Mouse (Mus musculus): ENCODE results near the gene Retsat. TPM values are rescaled to one million over a fixed set of nuclear protein-coding genes. Genes with fewer than 3 reads are reported as not detected.
A peak's percentile ranks its signal among the peaks of the same experiment; 100 is the strongest.

Gene Retsat
- polyA plus RNA-seq, 2 experiments: 8.8 to 16.1 TPM

- H3K4me1 ChIP-seq (ENCODE audit: control insufficient read depth, insufficient read depth, low read length): peaks cover 10% of the 10 kb centered on the region; the same call in 1 of the 2 replicates
- H3K27me3 ChIP-seq (ENCODE audit: control insufficient read depth, insufficient read depth, low read length): no peaks in the 10 kb centered on the region
- H3K4me3 ChIP-seq (replicated peaks; ENCODE audit: low read length): peak overlapping the region; percentile 41
- peak overlapping the region; percentile 53 for H3K4me2 ChIP-seq (replicated peaks; ENCODE audit: low read depth, low read length, severe bottlenecking)
- WGBS: 9% methylated on average over 27 of the region's 27 CpGs
- peak overlapping the region; percentile 51 for H3K9ac ChIP-seq (ENCODE audit: low read depth, low read length, severe bottlenecking)
- ATAC-seq (ENCODE audit: low FRiP score, low read depth) (peak; percentile 90), DNase-seq (ENCODE audit: low spot score) (peak; percentile 80)
- H3K27ac ChIP-seq (replicated peaks; ENCODE audit: low read depth, low read length): peak overlapping the region; percentile 81
- H3K9me3 ChIP-seq (ENCODE audit: control insufficient read depth, low read length): no peaks in the 10 kb centered on the region
- H3K36me3 ChIP-seq (ENCODE audit: control insufficient read depth, insufficient read depth, low read length): no peaks in the 10 kb centered on the region
- TF ChIP-seq POLR2A (IDR thresholded peaks at IDR 0.05; ENCODE audit: borderline replicate concordance, extremely low read depth, insufficient read depth, insufficient read length): peak; percentile 75; the same call in 1 of the 2 replicates
Observed at GRCm38 (mm10) chr6:72552171-72553078, 45.9 kb upstream of the Retsat start.

GRCm38 (mm10) chr6:72553079-72553412 is 45.2 kb upstream of the Retsat start:
- ATAC-seq (ENCODE audit: low FRiP score, low read depth): peak; percentile 6; the same call in 1 of the 2 replicates
- Histone ChIP-seq H3K9ac (ENCODE audit: low read depth, low read length, severe bottlenecking) (peak overlapping the region; percentile 51), H3K9me3 (ENCODE audit: control insufficient read depth, low read length) (no peaks in the 10 kb centered on the region), H3K4me2 (replicated peaks; ENCODE audit: low read depth, low read length, severe bottlenecking) (peak overlapping the region; percentile 53), H3K36me3 (ENCODE audit: control insufficient read depth, insufficient read depth, low read length) (no peaks in the 10 kb centered on the region), H3K27ac (replicated peaks; ENCODE audit: low read depth, low read length) (peak overlapping the region; percentile 81), H3K4me3 (replicated peaks; ENCODE audit: low read length) (peak overlapping the region; percentile 41), H3K27me3 (ENCODE audit: control insufficient read depth, insufficient read depth, low read length) (no peaks in the 10 kb centered on the region), H3K4me1 (ENCODE audit: control insufficient read depth, insufficient read depth, low read length) (peaks cover 10% of the 10 kb centered on the region; the same call in 1 of the 2 replicates)
- WGBS: 9% methylated on average over 8 of the region's 8 CpGs
- no peak for DNase-seq (ENCODE audit: low spot score)
- no peak for TF ChIP-seq POLR2A (IDR thresholded peaks at IDR 0.05; ENCODE audit: borderline replicate concordance, extremely low read depth, insufficient read depth, insufficient read length)

DNA sequence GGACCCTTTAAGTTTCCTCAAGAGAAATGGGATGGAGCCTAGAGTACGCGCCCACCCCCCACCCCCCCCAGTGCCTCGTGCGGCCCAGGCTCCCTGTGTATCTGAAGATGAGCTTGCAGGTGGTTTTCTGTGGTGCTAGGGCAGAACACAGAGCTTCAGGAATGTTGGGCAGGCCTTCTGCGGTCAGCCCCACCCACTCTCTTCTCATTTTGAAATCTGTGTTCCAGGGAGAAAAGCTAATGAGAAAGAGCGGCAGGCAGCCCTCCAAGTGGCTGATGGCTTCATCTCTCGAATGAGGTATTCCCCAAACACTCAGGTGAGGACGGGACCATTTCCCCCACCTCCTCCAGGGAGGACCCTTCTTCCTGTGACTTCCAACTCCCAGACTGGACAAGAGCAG is 37.5 kb upstream of the Retsat start:
- Histone ChIP-seq H3K27me3 (ENCODE audit: control insufficient read depth, insufficient read depth, low read length) (no peaks in the 10 kb centered on the region), H3K9me3 (ENCODE audit: control insufficient read depth, low read length) (no peaks in the 10 kb centered on the region), H3K4me3 (replicated peaks; ENCODE audit: low read length) (no peak overlapping the region), H3K4me2 (replicated peaks; ENCODE audit: low read depth, low read length, severe bottlenecking) (no peak overlapping the region), H3K27ac (replicated peaks; ENCODE audit: low read depth, low read length) (no peak overlapping the region), H3K36me3 (ENCODE audit: control insufficient read depth, insufficient read depth, low read length) (no peaks in the 10 kb centered on the region), H3K9ac (ENCODE audit: low read depth, low read length, severe bottlenecking) (no peak overlapping the region), H3K4me1 (ENCODE audit: control insufficient read depth, insufficient read depth, low read length) (peaks cover 4% of the 10 kb centered on the region)
- TF ChIP-seq POLR2A (IDR thresholded peaks at IDR 0.05; ENCODE audit: borderline replicate concordance, extremely low read depth, insufficient read depth, insufficient read length): no peak
- ATAC-seq (ENCODE audit: low FRiP score, low read depth): no peak
- no peak for DNase-seq (ENCODE audit: low spot score)
- WGBS: 75% methylated on average over 8 of the region's 8 CpGs

DNA sequence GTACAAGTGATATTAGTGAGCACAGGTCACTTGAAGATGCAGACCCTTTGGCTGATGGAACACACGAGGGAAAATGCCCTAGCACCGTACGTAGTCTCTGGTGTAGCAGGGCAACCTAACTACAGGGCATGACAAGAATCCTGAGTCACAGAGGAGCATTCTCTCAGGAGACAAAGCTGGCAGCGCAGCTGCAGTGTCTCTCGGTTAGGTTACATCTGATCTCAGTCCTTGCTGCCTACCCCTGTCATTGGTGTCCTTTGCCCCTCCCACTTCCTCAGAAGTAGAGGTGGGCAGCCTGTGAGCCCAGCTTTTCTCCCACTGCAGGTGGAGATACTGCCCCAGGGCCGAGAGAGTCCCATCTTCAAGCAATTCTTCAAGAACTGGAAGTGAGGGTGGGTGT is 35.8 kb upstream of the Retsat start:
- no peaks in the 10 kb centered on the region for H3K9me3 ChIP-seq (ENCODE audit: control insufficient read depth, low read length)
- no peak overlapping the region for H3K4me2 ChIP-seq (replicated peaks; ENCODE audit: low read depth, low read length, severe bottlenecking)
- TF ChIP-seq POLR2A (IDR thresholded peaks at IDR 0.05; ENCODE audit: borderline replicate concordance, extremely low read depth, insufficient read depth, insufficient read length): no peak
- H3K27ac ChIP-seq (replicated peaks; ENCODE audit: low read depth, low read length): no peak overlapping the region
- no peak overlapping the region for H3K4me3 ChIP-seq (replicated peaks; ENCODE audit: low read length)
- ATAC-seq (ENCODE audit: low FRiP score, low read depth): no peak
- H3K4me1 ChIP-seq (ENCODE audit: control insufficient read depth, insufficient read depth, low read length): peaks cover 4% of the 10 kb centered on the region
- 41% methylated on average over 6 of the region's 6 CpGs for WGBS
- H3K9ac ChIP-seq (ENCODE audit: low read depth, low read length, severe bottlenecking): no peak overlapping the region
- H3K36me3 ChIP-seq (ENCODE audit: control insufficient read depth, insufficient read depth, low read length): 0 out of 2 replicates have a peak, but pooled peaks cover 2% of the 10 kb centered on the region
- H3K27me3 ChIP-seq (ENCODE audit: control insufficient read depth, insufficient read depth, low read length): no peaks in the 10 kb centered on the region
- no peak for DNase-seq (ENCODE audit: low spot score)

DNA sequence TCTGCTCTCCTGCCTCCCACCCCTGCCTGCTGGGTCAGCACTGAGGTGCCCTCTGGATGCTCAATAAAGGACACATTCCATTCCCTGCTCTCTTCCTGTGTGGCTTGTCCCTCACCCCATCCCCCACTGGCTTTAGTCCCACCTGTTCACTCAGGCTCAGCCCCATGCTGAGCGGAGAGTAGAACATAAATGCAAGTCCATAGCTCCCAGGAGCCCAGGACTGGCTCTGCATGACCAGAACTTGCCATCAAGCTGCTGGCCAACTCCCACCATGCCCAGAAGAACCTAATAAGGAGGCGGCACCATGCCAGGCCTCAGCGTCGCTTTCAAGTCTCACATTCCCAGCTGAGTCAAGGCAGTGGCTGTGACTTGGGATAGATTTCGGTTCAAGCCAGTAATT is 35.4 kb upstream of the Retsat start:
- Histone ChIP-seq H3K9me3 (ENCODE audit: control insufficient read depth, low read length) (no peaks in the 10 kb centered on the region), H3K4me1 (ENCODE audit: control insufficient read depth, insufficient read depth, low read length) (peaks cover 4% of the 10 kb centered on the region), H3K27ac (replicated peaks; ENCODE audit: low read depth, low read length) (no peak overlapping the region), H3K27me3 (ENCODE audit: control insufficient read depth, insufficient read depth, low read length) (no peaks in the 10 kb centered on the region), H3K4me3 (replicated peaks; ENCODE audit: low read length) (no peak overlapping the region), H3K4me2 (replicated peaks; ENCODE audit: low read depth, low read length, severe bottlenecking) (no peak overlapping the region), H3K9ac (ENCODE audit: low read depth, low read length, severe bottlenecking) (no peak overlapping the region), H3K36me3 (ENCODE audit: control insufficient read depth, insufficient read depth, low read length) (peaks cover 6% of the 10 kb centered on the region; the same call in 1 of the 2 replicates)
- WGBS: 51% methylated on average over 5 of the region's 5 CpGs
- DNase-seq (ENCODE audit: low spot score): no peak
- ATAC-seq (ENCODE audit: low FRiP score, low read depth): no peak
- TF ChIP-seq POLR2A (IDR thresholded peaks at IDR 0.05; ENCODE audit: borderline replicate concordance, extremely low read depth, insufficient read depth, insufficient read length): no peak

All from limb, embryonic 14.5 days (tissue).